Mouse (Mus musculus): ENCODE results near the gene Dkk3. TPM values are rescaled to one million over a fixed set of nuclear protein-coding genes. Genes with fewer than 3 reads are reported as not detected.
"Not testable (repeated sequence)": the region's sequence is repeated elsewhere in the genome, so short reads cannot be mapped to it uniquely, and the experiment has no call there.

Gene Dkk3
- polyA plus RNA-seq, 1 experiment from 2014 or later, result 5.8 TPM

DNA sequence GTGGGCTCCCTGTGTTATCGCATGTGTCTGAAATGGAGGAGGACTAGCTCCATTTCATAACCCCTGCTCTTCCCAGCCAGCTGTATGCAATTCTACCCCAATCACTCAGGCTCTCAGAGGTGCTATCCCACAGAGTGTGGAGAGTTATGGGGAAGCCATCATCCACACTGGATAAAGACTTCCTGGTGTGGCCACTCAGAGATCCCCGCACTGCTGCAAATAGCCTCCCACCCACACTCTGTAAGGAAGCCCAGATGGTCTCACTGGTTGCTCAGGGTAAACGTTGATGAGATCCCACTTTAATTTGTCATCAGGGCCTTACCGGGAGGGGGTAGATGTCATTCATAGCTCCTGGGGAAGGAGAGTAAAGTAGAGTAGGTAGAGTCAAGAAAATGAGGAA, 6.7 kb upstream of the Dkk3 start:
- no peak overlapping the region for H3K4me3 ChIP-seq (replicated peaks)
- no peaks in the 10 kb centered on the region for H3K27me3 ChIP-seq
- no peaks in the 10 kb centered on the region for H3K9me3 ChIP-seq (replicated peaks)
- no peak overlapping the region for H3K27ac ChIP-seq
- H3K9ac ChIP-seq, result no peak overlapping the region
- ATAC-seq (ENCODE audit: low read depth) (no peak), DNase-seq (no peak)
- no peaks in the 10 kb centered on the region for H3K36me3 ChIP-seq
- no peak overlapping the region for H3K4me2 ChIP-seq
- peaks cover under 1% of the 10 kb centered on the region for H3K4me1 ChIP-seq (replicated peaks)
- 60% methylated on average over 4 of the region's 4 CpGs for WGBS (ENCODE audit: insufficient replicate concordance)

GRCm38 (mm10) chr7:112165032-112165431, 6.2 kb upstream of the Dkk3 start:
- not testable (repeated sequence) for H3K4me2 ChIP-seq; ATAC-seq (ENCODE audit: low read depth); H3K27ac ChIP-seq; H3K4me1 ChIP-seq (replicated peaks); H3K9me3 ChIP-seq (replicated peaks); H3K9ac ChIP-seq; DNase-seq; H3K27me3 ChIP-seq; H3K4me3 ChIP-seq (replicated peaks); H3K36me3 ChIP-seq
- WGBS (ENCODE audit: insufficient replicate concordance), result 64% methylated on average over 4 of the region's 4 CpGs

GRCm38 (mm10) chr7:112164430-112164829, 5.6 kb upstream of the Dkk3 start:
- no peaks in the 10 kb centered on the region for H3K4me1 ChIP-seq (replicated peaks)
- H3K9ac ChIP-seq, result no peak overlapping the region
- peaks cover 6% of the 10 kb centered on the region for H3K27me3 ChIP-seq
- H3K9me3 ChIP-seq (replicated peaks), result no peaks in the 10 kb centered on the region
- H3K4me3 ChIP-seq (replicated peaks), result no peak overlapping the region
- H3K4me2 ChIP-seq, result no peak overlapping the region
- no peak overlapping the region for H3K27ac ChIP-seq
- H3K36me3 ChIP-seq, result no peaks in the 10 kb centered on the region
- ATAC-seq (ENCODE audit: low read depth), result no peak
- 73% methylated on average over 3 of the region's 3 CpGs for WGBS (ENCODE audit: insufficient replicate concordance)
- no peak for DNase-seq

GRCm38 (mm10) chr7:112159835-112160234, 978 bp upstream of the Dkk3 start:
- Histone ChIP-seq H3K9me3 (replicated peaks) (no peaks in the 10 kb centered on the region), H3K4me1 (replicated peaks) (peaks cover 11% of the 10 kb centered on the region), H3K9ac (no peak overlapping the region), H3K36me3 (no peaks in the 10 kb centered on the region), H3K27me3 (peaks cover 39% of the 10 kb centered on the region), H3K4me2 (no peak overlapping the region), H3K4me3 (replicated peaks) (no peak overlapping the region), H3K27ac (no peak overlapping the region)
- 32% methylated on average over 5 of the region's 6 CpGs for WGBS (ENCODE audit: insufficient replicate concordance)
- no peak for DNase-seq
- no peak for ATAC-seq (ENCODE audit: low read depth)

GRCm38 (mm10) chr7:112158316-112158741, 528 bp downstream of the Dkk3 start:
- Histone ChIP-seq H3K9ac (no peak overlapping the region), H3K36me3 (no peaks in the 10 kb centered on the region), H3K4me1 (replicated peaks) (peaks cover 14% of the 10 kb centered on the region), H3K4me3 (replicated peaks) (peak overlapping the region; percentile 50), H3K27ac (no peak overlapping the region), H3K27me3 (peaks cover 39% of the 10 kb centered on the region), H3K9me3 (replicated peaks) (no peaks in the 10 kb centered on the region), H3K4me2 (peak overlapping the region; percentile 50)
- peak; percentile 48; the same call in 1 of the 2 replicates for ATAC-seq (ENCODE audit: low read depth)
- 3% methylated on average over 23 of the region's 23 CpGs for WGBS (ENCODE audit: insufficient replicate concordance)
- DNase-seq, result no peak

GRCm38 (mm10) chr7:112157584-112158315, 1.1 kb downstream of the Dkk3 start:
- ATAC-seq (ENCODE audit: low read depth) (0 out of 2 replicates have a peak, but pooled peaks have one; percentile 5), DNase-seq (no peak)
- 15% methylated on average over 23 of the region's 23 CpGs for WGBS (ENCODE audit: insufficient replicate concordance)
- H3K9me3 ChIP-seq (replicated peaks), result no peaks in the 10 kb centered on the region
- H3K27me3 ChIP-seq, result peaks cover 39% of the 10 kb centered on the region
- H3K36me3 ChIP-seq, result no peaks in the 10 kb centered on the region
- H3K27ac ChIP-seq, result no peak overlapping the region
- peaks cover 14% of the 10 kb centered on the region for H3K4me1 ChIP-seq (replicated peaks)
- peak overlapping the region; percentile 50 for H3K4me3 ChIP-seq (replicated peaks)
- peak overlapping the region; percentile 50 for H3K4me2 ChIP-seq
- H3K9ac ChIP-seq, result no peak overlapping the region

GRCm38 (mm10) chr7:112155194-112155593, 3.7 kb downstream of the Dkk3 start:
- Histone ChIP-seq H3K4me1 (replicated peaks) (peaks cover 14% of the 10 kb centered on the region), H3K27me3 (peaks cover 37% of the 10 kb centered on the region), H3K4me3 (replicated peaks) (no peak overlapping the region), H3K9ac (no peak overlapping the region), H3K36me3 (no peaks in the 10 kb centered on the region), H3K9me3 (replicated peaks) (no peaks in the 10 kb centered on the region), H3K4me2 (no peak overlapping the region), H3K27ac (no peak overlapping the region)
- WGBS (ENCODE audit: insufficient replicate concordance), result 16% methylated on average over 1 of the region's 1 CpGs
- ATAC-seq (ENCODE audit: low read depth) (no peak), DNase-seq (no peak)

DNA sequence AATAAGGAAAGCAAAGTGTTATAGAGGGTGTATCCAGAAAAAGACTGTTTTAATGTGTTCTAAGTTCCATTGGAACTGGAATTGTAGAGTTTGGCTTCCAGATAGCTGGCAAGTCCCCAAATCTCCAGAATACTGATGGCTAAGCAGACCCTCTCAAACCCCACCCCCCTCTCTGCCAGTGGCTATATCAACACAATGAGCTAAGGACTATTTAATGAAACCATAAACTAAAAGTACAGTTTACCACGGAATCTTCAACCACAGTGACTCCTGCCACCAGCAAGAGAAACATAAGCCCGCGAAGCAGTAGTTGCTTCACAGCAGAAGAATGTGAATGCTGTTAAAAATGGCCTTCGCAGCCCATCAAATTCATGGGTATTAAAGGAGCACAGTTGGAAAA, 4.4 kb downstream of the Dkk3 start:
- H3K4me3 ChIP-seq (replicated peaks), result no peak overlapping the region
- H3K27ac ChIP-seq, result no peak overlapping the region
- H3K4me2 ChIP-seq, result no peak overlapping the region
- H3K36me3 ChIP-seq, result no peaks in the 10 kb centered on the region
- H3K9ac ChIP-seq, result no peak overlapping the region
- no peak for ATAC-seq (ENCODE audit: low read depth)
- no peak for DNase-seq
- peaks cover 14% of the 10 kb centered on the region for H3K4me1 ChIP-seq (replicated peaks)
- WGBS (ENCODE audit: insufficient replicate concordance), result 57% methylated on average over 4 of the region's 4 CpGs
- peaks cover 33% of the 10 kb centered on the region for H3K27me3 ChIP-seq
- H3K9me3 ChIP-seq (replicated peaks), result no peaks in the 10 kb centered on the region

- H3K27ac ChIP-seq, result no peak overlapping the region
- ATAC-seq (ENCODE audit: low read depth) (no peak), DNase-seq (no peak)
- H3K9ac ChIP-seq, result no peak overlapping the region
- no peaks in the 10 kb centered on the region for H3K4me1 ChIP-seq (replicated peaks)
- 66% methylated on average over 10 of the region's 10 CpGs for WGBS (ENCODE audit: insufficient replicate concordance)
- H3K4me2 ChIP-seq, result no peak overlapping the region
- no peak overlapping the region for H3K4me3 ChIP-seq (replicated peaks)
- H3K9me3 ChIP-seq (replicated peaks), result no peaks in the 10 kb centered on the region
- H3K27me3 ChIP-seq, result no peaks in the 10 kb centered on the region
- H3K36me3 ChIP-seq, result no peaks in the 10 kb centered on the region
Measured at GRCm38 (mm10) chr7:112149113-112149512, 9.7 kb downstream of the Dkk3 start.

- H3K27ac ChIP-seq, result no peak overlapping the region
- 52% methylated on average over 2 of the region's 2 CpGs for WGBS (ENCODE audit: insufficient replicate concordance)
- no peaks in the 10 kb centered on the region for H3K4me1 ChIP-seq (replicated peaks)
Measured at GRCm38 (mm10) chr7:112147979-112148378, 10.9 kb downstream of the Dkk3 start.

DNA sequence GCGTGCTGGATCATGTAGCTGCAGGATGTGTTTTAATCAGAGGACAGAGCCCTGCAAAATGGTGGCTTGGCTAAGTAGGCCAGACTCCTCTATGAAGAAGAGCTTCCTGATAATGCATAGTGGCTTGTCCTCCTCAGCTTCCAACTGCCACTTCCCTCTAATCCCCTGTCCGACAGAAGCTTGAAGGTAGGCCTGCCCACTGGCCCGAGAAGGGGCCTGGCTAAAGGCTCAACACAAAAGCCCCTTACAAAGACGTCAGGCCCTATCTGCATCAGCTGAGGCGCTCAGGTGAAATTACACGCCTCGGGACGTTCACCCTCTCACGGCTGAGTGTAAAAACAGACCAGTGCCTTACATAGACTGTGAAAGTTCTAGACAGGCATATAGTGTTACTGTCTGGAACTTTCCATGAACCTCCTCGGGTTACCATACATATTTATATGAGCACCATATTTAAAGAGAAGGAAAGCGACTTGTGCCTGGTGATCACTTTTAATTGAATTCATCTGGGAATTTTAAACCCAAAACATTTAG, 14.1 kb downstream of the Dkk3 start:
- DNase-seq, result no peak
- 68% methylated on average over 11 of the region's 11 CpGs for WGBS (ENCODE audit: insufficient replicate concordance)
- ATAC-seq (ENCODE audit: low read depth), result no peak

More at GRCm38 (mm10) chr7:112147979-112148378, 10.9 kb downstream of the Dkk3 start:
- H3K4me2 ChIP-seq, result no peak overlapping the region
- H3K27me3 ChIP-seq, result no peaks in the 10 kb centered on the region
- H3K9me3 ChIP-seq (replicated peaks), result no peaks in the 10 kb centered on the region
- H3K36me3 ChIP-seq, result no peaks in the 10 kb centered on the region
- H3K9ac ChIP-seq, result no peak overlapping the region
- ATAC-seq (ENCODE audit: low read depth) (no peak), DNase-seq (no peak)
- H3K4me3 ChIP-seq (replicated peaks), result no peak overlapping the region

DNA sequence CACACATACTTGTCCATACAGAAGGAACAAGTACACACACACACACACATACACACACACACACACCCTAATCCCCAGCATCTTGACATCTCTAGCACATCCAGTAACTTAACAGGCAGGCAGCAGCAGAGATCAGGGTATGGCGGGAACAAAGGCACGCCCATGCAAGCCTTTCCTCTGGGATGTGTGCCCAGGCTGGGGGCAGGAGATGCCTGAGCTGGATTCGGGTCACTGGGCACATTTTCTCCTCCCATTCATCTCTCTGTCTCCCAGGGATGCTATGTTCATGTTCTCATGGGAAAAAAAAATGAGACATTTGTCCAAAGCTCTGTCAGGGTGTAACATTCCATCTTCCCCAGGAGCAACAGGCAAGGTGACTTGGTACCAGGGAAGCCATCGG, 14.9 kb downstream of the Dkk3 start:
- H3K4me1 ChIP-seq (replicated peaks), result no peaks in the 10 kb centered on the region
- no peak overlapping the region for H3K4me2 ChIP-seq
- no peaks in the 10 kb centered on the region for H3K27me3 ChIP-seq
- DNase-seq, result no peak
- WGBS (ENCODE audit: insufficient replicate concordance), result 66% methylated on average over 4 of the region's 4 CpGs
- no peak for ATAC-seq (ENCODE audit: low read depth)
- H3K4me3 ChIP-seq (replicated peaks), result no peak overlapping the region
- H3K9ac ChIP-seq, result no peak overlapping the region
- no peaks in the 10 kb centered on the region for H3K36me3 ChIP-seq
- H3K9me3 ChIP-seq (replicated peaks), result no peaks in the 10 kb centered on the region
- H3K27ac ChIP-seq, result no peak overlapping the region

More for the DNA sequence above, 14.1 kb downstream of the Dkk3 start:
- no peak overlapping the region for H3K27ac ChIP-seq
- H3K4me3 ChIP-seq (replicated peaks), result no peak overlapping the region
- no peaks in the 10 kb centered on the region for H3K4me1 ChIP-seq (replicated peaks)
- no peaks in the 10 kb centered on the region for H3K9me3 ChIP-seq (replicated peaks)
- no peaks in the 10 kb centered on the region for H3K36me3 ChIP-seq
- H3K4me2 ChIP-seq, result no peak overlapping the region
- H3K9ac ChIP-seq, result no peak overlapping the region
- no peaks in the 10 kb centered on the region for H3K27me3 ChIP-seq

Measured in liver, embryonic 13.5 days (tissue).